Mouse (Mus musculus): Measurements from ENCODE around the gene Ptprs.
A peak's percentile ranks its signal among the peaks of the same experiment; 100 is the strongest.

The Ptprs gene

DNA sequence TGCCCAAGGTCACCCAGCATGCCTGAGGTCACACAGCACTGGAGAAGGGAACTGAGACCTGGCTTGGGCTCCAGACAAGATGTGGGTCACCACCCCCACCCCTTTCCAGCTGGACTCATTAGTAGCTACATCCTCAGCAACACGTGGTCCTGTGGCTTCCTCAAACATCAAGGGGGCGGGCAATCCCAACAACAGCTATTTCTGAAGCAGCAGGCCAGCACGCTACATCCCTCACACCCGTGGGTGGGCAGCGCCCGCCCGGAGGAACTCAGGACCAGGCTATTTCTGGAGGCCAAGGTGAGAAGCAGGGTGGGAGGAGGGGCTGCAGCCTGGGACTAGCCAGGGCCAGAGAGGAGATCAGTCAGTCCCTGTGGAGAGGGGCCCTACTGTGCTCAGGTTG, 7.4 kb downstream of the Ptprs start:
- DNase-seq (ENCODE audit: low read depth, low spot score): no peak

DNA sequence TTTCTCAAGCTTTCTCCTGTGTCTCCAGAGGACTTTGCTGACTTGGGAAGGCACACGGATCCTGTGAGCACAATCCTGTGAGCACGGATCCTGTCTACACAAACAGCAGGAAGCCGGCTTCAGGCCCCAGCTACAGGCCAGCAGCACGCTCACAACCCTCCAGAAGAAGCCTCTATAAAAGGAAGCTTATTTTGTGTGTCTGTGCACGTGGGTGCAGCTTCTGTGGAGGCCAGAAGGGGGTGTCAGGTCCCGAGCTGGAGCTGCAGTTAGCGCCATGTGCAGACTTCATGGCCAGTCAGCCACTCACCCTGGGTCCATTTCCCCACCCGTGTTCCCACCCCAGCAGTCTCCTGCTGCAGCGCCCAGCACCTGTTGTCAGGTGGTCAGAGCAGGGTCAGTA, 7.9 kb downstream of the Ptprs start:
- no peak for DNase-seq (ENCODE audit: low read depth, low spot score)

DNA sequence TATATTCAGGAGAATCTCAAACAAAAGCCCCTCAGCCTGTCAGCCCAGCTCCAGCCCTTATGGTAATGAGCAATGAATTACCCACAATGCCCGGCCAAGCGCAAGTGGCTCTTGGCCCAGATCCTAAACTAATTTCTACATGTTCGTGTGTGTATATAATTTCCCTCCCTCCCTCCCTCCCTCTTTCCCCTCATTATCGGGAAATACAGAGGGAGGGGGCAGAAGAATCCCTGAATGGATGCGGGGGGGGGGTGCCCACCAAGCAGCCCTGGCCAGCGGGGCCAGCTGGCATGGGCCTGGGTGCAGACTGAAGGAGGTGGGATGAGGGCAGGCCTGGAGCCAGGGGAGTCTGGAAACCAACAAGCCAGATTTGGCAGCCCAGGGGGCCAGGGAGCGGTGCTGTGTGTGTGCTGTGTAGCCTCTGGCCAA, 8.8 kb downstream of the Ptprs start:
- DNase-seq (ENCODE audit: low read depth, low spot score): no peak

DNA sequence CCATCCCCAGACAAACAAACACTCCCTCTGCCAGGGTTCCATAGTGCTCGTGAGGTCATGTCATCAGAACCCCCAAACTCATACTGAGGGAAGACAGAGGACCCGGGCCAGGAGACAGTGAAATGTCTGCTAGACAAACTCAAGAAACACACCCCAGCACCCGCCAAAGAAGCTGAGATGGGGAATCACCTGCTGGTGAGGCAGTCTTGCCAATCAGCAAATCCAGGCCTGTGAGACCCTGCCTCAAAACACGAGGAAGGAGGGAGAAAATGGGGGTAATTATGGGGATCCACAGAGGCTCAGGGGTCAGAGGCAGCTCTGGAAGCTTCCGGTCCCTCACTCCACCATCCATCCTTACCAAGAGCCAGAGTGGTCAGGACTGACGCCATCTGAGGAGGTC, 9.5 kb downstream of the Ptprs start:
- no peak for DNase-seq (ENCODE audit: low read depth, low spot score)

DNA sequence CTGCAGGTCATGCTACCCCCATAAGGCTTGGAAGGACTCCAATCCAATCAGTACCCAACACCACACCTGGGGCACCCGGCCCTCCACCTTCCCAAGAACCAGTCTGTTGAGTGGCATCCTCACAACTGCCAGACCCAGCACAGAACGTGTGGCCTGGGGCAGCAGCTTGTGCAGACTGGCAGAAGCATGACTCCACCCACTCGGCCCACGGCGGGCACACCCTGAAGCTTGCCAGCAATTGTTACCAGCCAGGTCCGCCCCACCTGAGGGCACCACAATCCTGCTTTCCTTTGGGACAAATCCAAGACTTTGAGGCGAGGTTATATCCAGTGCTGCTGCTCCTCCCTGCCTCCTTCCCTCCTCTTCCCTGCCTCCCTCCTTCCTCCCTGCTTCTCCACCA, 11.5 kb downstream of the Ptprs start:
- DNase-seq (ENCODE audit: low read depth, low spot score): no peak

DNA sequence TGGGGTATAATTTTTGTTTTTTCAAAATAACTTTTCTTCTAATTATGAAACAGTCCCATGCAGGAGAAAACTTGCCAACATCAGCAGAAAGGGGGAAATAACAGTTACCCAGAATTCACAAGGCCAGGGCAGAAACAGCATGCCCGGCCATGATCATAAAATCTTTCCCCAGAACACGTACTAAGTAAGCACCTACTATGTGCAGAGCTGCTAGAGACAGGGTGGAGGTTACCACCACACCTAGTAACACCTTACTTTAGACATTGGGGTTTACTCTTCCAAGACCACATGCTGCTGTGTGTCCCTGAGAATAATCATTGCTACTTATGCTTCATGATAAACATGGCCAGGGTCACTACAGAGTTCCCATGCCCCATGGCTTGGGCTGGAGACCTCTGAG, 11.9 kb downstream of the Ptprs start:
- DNase-seq (ENCODE audit: low read depth, low spot score): no peak

DNA sequence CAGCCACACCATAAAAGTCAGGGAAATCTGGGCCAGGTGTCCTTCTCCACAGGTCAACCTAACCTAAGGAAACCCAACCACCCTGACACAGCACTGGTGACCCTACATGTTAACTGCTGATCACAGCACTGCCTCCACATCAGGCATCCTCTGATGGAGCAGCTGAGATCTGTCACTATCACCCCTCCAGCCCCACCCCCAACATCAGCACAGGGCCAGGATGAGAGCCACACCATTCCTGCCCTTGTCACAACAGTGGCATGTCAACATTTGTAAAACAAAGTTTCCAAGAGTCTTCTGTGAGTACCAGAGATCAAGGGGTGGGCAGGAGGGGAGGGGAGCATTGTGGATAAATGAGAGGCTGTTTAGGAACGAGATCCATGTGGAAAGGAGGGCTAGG, 12.8 kb downstream of the Ptprs start:
- no peak for DNase-seq (ENCODE audit: low read depth, low spot score)

DNA sequence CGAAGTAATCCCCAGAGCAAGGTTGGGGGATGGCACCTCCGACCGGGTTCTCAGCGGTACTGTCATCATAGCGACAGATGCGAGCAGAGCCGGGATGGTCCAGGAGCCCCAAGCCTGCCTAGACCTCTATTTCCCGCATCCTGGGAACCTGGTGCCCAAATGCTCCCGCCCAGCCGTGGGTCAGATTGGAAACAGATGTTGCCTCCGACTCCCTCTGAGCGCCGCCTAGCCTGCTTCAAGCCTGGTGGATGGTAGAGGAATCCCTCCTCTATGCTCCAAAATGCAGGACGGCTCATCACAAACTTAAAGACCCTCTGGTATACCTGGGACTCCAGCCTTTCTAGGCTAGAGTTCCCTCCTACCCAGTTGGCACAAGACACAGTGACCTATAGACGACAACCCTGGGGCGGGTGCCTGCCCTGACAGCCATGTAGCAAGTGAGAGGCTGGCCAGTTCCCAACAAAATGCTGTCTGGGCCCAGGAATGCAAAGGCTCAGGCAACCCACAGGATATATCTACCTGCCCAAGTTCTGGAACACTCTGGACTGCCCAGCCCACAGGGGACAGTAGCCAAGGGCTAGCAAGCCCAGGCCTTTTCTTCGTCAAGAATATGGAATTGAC, 13.3 kb downstream of the Ptprs start:
- no peak for DNase-seq (ENCODE audit: low read depth, low spot score)

DNA sequence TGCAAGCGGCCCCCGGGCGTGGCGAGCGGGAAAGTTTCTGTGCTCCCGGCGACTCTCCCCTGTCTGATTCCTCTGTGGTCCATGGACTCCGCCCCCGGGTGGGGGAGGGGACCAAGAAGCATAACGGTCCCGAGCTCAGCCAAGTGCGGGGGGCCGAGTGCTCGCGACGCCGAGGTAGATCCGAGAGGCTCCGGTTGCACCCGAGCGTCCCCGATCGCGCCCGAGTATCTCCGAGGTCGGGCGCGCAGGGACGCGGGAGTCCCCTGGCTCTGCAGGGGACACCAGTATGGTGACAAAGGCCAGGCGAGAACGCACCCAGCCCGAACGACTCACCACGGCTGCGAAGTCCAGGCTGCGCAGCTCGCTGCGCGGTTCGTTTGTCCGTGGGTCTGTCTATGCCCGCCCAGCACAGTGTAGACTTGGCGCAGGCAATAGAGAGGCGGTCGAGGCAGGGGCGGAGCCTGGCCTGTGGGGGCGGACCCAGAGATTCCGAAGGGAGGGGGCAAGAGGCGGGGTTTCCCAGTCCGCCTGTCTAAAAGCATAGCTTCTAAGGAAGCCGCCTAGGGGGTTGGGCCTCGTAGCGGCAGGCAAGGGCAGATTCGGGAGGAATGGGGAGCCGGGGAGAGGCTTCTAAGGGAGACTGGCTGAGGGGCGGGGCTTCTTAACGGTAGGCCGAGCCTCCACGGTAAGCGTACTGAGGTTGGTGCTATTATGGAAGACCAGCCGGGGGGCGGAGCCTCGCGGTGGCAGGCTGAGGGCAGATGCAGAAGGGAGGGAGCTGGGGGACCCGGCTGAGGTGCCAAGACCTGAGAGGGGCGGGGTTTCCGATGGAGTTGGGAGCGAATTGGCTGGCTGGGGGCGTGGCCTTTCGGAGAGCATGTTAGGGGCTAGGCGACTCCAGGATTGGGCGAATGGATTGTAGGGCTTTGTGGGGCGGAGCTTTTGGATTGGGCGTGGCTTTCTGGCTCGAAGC, 14.2 kb downstream of the Ptprs start:
- peak; percentile 100 for DNase-seq (ENCODE audit: low read depth, low spot score)

DNA sequence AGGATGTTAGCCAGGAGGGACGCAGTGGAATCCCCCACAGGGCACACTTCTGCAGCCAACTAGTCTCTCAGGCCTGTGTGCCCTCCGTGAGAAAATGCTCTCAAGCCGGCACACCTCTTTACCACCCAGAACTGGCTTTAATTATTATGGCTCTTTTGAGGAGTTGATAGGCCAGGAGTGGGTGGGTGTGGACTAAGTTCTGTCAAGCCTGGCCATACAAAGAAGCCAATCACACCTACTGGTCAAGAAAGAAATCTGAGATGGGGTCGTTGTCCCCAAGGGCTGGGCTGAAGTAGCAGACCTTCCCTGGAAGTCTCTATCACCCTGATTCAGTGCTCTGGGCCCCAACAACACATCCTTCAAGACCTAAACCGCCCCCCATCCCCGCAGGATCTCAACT, 15.4 kb downstream of the Ptprs start:
- no peak for DNase-seq (ENCODE audit: low read depth, low spot score)

DNA sequence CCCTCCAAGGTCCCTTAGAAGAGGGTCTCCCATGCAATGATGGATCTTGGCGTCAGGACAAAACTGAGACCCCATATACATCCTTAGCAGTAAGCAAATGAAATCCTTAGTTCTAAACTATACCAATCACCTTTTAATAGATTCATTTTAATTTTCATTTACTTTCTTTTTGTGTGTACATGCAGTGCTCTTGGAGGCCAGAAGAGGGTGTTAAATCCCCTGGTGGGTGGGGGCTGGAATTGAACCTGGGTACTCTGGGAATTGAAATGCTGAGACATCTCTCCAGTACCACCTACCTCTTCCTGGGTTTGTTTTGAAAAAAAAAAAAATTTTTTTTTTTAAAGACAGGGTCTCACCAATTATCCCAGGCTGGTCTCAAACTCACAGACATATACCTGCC, 18.8 kb downstream of the Ptprs start:
- no peak for DNase-seq (ENCODE audit: low read depth, low spot score)

DNA sequence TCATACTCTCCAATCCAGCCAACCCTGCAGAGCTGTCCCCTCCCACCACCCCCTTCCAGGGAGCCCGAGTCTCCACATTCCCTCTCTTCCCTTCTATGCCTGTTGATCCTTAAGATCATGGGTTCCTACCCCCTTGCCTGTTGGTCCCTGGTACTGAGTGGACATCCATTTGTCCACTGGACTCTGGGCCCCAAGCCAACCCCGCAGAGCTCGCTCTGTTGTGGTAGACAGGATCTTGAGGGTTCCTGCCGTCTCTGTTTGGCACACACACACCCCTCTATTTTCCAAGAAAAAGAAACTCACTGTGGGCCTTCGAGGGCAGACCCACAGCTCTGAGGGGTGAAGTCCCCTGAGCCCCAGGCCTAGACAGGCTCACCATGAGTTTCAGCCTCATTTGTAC, 19.9 kb downstream of the Ptprs start:
- DNase-seq (ENCODE audit: low read depth, low spot score): no peak

DNA sequence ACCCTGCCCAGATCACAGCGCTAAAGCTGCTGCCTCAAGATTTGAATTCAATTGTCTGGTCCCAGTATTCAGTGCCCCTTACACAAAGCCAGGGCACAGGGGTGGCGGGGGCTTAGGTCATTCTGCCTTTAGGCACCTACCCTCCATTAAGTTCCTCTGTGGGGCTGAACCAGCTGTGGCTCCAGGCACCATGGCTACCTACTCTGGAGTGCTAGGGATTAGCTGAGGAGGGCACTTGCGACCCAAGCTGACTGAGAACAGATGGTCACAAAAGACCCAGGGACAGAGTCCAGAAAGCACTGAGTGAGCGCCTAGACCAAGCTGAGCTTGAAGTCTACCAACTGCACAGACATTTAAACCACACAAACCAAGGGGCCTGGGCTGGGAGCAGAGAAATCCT, 22.6 kb downstream of the Ptprs start:
- no peak for DNase-seq (ENCODE audit: low read depth, low spot score)

DNA sequence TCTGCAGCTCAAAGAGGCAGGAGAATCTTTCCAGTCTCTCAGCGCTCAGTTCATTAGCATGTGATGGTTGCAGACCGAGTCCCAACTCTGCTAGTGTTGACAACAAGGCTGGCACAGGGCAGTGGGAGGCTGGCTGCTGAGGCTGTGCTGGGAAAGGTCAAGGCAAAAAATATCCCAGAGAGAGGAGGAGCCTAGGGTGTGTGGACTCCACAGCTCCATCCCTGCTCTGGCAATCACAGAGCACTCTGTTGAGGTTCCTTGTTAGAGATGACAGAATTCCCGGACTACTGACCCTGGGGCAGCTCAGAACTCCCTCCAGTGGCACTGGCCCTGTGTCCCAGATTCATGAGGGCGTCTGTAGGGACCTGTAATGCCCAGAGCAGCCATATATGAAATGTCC, 23.0 kb downstream of the Ptprs start:
- no peak for DNase-seq (ENCODE audit: low read depth, low spot score)

DNA sequence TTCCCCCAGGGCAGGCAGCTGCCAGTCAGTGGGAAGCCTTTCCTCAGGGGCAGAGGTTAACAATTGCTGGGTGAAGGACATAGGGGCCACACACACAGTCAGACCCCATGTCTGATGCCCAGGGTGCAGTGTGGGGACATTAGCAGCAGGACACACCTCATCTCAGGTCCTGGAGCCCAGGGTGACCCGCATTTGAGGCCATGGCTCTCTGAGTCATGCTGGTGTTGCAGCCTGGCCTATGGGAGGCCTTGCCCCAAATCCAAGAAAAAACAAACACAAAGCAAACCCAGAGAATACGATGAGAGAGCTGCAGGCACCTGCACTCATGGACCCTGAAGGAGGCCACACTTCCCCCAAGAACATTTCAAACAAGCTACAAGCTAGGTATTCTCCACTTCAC, 28.6 kb downstream of the Ptprs start:
- DNase-seq (ENCODE audit: low read depth, low spot score): no peak

DNA sequence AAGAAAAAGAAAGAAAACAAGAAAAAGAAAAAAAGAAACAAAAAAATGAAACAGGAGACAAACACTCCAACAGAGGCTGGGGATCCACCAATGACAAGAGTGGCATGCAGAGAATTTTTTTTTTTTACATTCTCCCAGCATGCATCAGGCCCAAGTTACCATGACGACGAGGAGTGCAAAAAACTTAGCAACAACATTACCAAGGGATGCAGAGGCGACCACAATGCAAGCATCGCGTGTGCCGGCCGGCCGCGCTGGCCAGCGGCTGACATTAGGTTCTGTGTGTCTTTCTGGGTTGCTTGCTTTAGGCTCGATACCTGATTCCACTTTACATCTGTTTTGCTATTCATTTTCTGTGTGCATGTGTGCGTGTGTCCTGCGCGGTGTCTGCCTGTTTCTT, 30.9 kb downstream of the Ptprs start:
- no peak for DNase-seq (ENCODE audit: low read depth, low spot score)

DNA sequence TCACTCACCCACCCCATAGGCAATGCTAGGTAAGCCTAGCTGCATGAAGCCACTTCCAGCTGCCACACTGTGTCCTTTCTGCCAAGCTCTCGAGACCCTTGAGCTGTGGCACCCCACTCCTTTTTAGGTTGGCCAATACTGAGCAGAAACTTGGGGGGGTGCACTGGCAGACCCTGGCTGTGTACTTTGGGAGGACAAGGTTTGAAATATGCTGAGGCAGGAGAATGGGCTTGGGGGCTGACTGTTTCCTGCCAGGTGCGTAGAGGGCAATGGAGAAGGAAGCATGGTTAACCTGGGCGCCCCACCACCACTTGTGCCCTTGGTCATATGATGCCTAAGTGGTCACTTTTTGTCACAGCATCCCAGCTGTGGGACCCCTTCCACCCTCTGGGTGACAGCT, 31.5 kb downstream of the Ptprs start:
- DNase-seq (ENCODE audit: low read depth, low spot score): no peak

DNA sequence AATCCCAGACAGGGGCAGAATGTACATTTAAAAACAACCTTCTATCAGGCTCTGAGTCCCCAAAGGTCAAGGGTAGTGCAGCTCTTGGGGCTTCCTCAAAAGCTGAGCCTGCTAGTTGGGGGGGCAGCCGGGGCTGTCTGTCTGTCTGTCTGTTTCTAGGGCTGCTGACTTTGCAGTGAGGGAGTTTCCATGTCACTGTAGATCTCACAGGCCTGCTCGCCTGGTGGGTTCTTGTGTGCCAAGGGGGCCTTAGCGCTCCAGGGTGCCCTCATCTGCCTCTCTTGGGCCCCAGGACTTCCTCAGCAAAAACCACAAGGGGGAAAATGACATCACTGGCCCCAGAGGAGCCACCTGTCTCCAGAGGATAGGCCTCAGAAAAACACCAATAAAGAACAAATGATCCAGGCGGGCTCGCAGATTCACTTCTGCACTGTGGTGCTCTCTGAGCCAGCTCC, 32.9 kb downstream of the Ptprs start:
- no peak for DNase-seq (ENCODE audit: low read depth, low spot score)

DNA sequence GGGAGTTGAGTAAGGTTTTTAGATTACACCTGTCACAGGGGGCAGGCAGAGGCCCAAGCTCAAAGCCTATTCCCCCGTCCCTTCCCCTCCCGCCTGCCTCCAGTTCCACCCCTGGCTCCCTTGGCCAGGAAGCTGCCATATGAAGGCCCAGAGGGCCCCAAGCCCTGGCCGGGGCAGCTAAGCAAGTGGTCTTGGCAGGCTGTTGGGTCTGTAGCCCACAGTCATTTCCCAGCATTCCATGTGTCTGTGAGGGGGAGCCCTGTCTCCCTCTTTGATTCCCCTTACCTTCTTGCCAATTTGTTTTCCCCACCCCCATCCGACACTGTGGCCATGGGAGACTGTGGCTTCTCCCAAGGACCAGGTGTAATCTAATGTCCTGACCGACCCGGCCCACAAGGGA, 34.0 kb downstream of the Ptprs start:
- DNase-seq (ENCODE audit: low read depth, low spot score): no peak

DNA sequence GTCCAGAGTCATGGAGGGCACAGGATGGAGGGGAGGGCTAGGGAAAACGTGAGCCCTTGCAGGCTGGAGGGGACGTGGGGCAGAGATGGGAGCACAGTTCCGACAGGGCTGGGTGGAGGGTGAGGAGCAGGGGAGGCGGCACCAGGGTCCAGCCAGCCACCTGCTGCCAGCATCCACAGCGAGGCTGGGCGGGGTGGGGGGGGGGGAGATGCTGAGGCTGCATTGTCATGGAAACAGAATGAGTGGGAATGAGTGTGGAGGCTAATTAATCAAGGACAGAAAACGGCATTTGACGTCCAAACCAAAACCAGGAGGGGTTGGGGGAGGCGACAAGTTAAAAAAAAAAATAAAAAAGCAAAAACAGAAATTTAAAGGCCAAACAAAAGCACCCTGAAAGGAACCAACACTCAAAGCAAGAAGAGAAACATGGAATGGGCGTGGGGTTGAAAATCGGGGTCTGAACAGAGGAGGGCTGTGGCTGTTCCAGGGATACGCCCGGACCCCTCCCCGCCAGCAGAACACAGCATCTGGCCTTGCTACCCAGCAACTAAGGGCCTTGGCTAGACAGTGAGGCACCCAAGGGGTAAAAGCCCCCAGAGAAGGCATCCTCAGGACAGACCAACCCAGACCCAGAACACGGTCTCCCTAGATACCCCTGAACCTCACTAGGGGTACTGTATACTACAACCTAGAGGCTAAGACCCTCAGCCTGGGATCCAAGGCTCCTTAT, 36.4 kb downstream of the Ptprs start:
- DNase-seq (ENCODE audit: low read depth, low spot score): no peak

DNA sequence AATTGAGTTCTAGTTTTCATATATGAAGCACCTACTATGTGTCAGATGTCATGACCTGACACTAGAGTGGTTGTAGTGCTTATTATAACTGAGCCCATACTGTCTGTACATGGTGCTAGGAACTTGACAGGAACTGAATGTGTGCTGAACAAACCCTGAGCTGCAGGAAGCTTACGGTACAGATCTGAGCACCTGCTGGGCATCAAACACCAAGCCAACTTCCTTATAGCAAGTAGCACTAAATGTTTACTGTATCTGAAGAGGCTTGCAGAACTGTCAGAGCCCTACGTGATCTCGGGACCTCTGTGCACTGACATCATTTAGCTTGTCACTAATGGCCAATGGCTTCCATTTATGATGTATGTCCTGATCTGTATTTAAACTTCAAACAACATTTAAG, 44.7 kb downstream of the Ptprs start:
- DNase-seq (ENCODE audit: low read depth, low spot score): no peak

DNA sequence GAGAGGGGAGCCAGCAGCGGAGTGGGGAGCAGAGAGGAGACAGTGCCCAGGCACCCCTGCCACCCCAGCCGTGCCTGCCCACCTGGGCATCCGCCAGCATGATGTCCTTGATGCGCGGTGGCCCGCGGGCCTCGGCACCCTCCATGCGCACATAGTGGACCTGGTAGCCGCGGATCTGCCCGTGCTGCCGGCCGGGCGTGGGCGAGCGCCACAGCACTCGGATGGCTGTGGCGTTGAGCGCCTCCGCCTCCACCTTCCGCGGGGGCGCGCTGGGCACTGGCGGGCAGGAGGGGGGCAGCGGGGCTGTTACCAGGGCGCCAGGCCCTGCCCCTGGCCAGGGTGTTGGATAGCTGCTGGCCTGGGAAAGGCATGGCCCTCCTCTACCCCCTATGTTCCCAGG, 48.4 kb downstream of the Ptprs start:
- no peak for DNase-seq (ENCODE audit: low read depth, low spot score)

DNA sequence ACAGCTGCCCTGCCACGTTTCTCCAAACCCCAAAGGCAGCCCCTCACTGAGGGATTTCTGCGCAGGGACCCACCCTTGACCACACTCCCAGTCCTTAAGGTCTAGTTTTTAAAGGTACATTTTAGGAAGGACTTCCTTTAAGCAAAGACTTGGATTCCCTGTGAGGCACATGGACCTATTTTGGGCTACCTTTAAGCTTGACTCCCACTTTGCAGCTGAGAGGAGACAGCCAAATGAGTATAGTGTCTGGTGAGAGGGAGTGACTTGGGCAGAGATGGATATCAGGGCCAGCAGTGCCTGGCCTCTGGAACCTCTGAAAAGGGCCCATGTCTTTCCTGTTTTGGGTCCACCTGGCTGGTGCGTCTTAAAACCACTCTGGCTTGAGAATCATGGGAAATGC, 50.3 kb downstream of the Ptprs start:
- DNase-seq (ENCODE audit: low read depth, low spot score): no peak
